Mouse (Mus musculus) neural tube, embryonic 11.5 days (tissue): ENCODE results near the gene Notch3. TPM values are rescaled to one million over a fixed set of nuclear protein-coding genes. Genes with fewer than 3 reads are reported as not detected.
"Not testable (repeated sequence)": the region's sequence is repeated elsewhere in the genome, so short reads cannot be mapped to it uniquely, and the experiment has no call there.

ENCODE experiments used
- ATAC-seq: fragments of 200-750 bp; cut with Nextera tagmentation; 2 replicates; pipeline ENCODE4 v1.8.0; 2017; ENCODE audit warnings: moderate number of reproducible peaks, mild to moderate bottlenecking, moderate TSS enrichment, moderate library complexity; ENCODE audit not compliant: insufficient read depth, low FRiP score, low TSS enrichment
- DNase-seq: peaks from one replicate; pipeline ENCODE4 v3.0.0-alpha.2; 2015; ENCODE audit warnings: low spot score
- H3K27ac ChIP-seq: fragments of 300-500 bp; sonication (generic); 2 replicates; pipeline ENCODE4 v1.5.1; 2014; ENCODE audit warnings: low read depth, mild to moderate bottlenecking, low read length
- H3K27me3 ChIP-seq: fragments of 300-500 bp; sonication (generic); 2 replicates; pipeline ENCODE4 v1.6.1; 2014; ENCODE audit warnings: mild to moderate bottlenecking, low read length, mixed read lengths; ENCODE audit not compliant: control insufficient read depth, insufficient read depth
- H3K36me3 ChIP-seq: fragments of 300-500 bp; sonication (generic); 2 replicates; pipeline ENCODE4 v1.6.1; 2014; ENCODE audit warnings: mild to moderate bottlenecking, low read length, moderate library complexity, mixed read lengths; ENCODE audit not compliant: control insufficient read depth, insufficient read depth
- H3K4me1 ChIP-seq: fragments of 300-500 bp; sonication (generic); 2 replicates; pipeline ENCODE4 v1.6.1; 2014; ENCODE audit warnings: low read length, mixed read lengths; ENCODE audit not compliant: control insufficient read depth, insufficient read depth
- H3K4me2 ChIP-seq: fragments of 300-500 bp; sonication (generic); 2 replicates; pipeline ENCODE4 v1.6.1; 2014; ENCODE audit warnings: low read depth, mild to moderate bottlenecking, moderate library complexity
- H3K4me3 ChIP-seq: fragments of 300-500 bp; sonication (generic); 2 replicates; pipeline ENCODE4 v1.5.1; 2014; ENCODE audit warnings: low read depth, low read length
- H3K9ac ChIP-seq: fragments of 300-500 bp; sonication (generic); 2 replicates; pipeline ENCODE4 v1.6.1; 2014; ENCODE audit warnings: mild to moderate bottlenecking, low read length
- H3K9me3 ChIP-seq: fragments of 300-500 bp; sonication (generic); 2 replicates; pipeline ENCODE4 v1.6.1; 2016; ENCODE audit warnings: low read length; ENCODE audit not compliant: control insufficient read depth
- WGBS: fragments of 180-500 bp; shearing (Covaris S2); extraction: QIAGEN DNeasy Blood & Tissue Kit; methylation state at CpG from one replicate; pipeline ENCODE4 v1.1.7; 2014; 5-methylcytosine and 5-hydroxymethylcytosine counted together
- polyA plus RNA-seq: library from polyadenylated mRNA; unstranded; fragments of >200 nt; fragmentation: Nextera tagmentation; extraction: Ambion mirVana; gene quantifications from 2 replicates; pipeline ENCODE4 v1.2.1, GENCODE M21; 2014

The Notch3 gene
- polyA plus RNA-seq, 1 experiment from 2014 or later: 19.1 TPM

DNA sequence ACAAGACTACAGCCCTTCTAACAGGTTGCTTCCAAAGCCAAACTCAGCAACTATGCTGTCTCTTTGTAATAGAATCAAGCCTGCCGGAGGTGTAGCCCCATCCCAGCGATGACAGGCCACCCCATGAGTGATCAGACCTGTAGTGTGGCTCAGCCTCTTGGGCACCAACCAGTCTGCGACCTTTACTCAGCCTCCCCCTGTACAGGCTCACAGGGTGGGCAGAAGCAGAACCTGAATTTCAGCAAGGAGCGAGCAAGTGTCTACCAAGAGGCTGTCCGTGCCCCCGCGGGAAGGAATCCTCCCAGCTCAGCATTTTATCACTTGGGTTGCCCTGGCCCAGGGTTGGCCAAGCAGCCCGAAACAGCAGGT is 67.1 kb downstream of the Notch3 start:
- 0 out of 2 replicates have a peak, but pooled peaks cover 2% of the 10 kb centered on the region for H3K4me1 ChIP-seq
- peak overlapping the region; percentile 87 for H3K4me2 ChIP-seq
- no peak for DNase-seq
- H3K4me3 ChIP-seq: peak overlapping the region; percentile 37
- H3K27ac ChIP-seq: no peak overlapping the region
- peak overlapping the region; percentile 56 for H3K9ac ChIP-seq
- peaks cover 12% of the 10 kb centered on the region; the same call in 1 of the 2 replicates for H3K27me3 ChIP-seq
- no peaks in the 10 kb centered on the region for H3K9me3 ChIP-seq
- WGBS: 31% methylated on average over 8 of the region's 8 CpGs
- peak; percentile 50; the same call in 1 of the 2 replicates for ATAC-seq
- H3K36me3 ChIP-seq: no peaks in the 10 kb centered on the region

GRCm38 (mm10) chr17:32098905-32099304 is 67.7 kb downstream of the Notch3 start:
- not testable (repeated sequence) for H3K4me2 ChIP-seq, DNase-seq, H3K4me1 ChIP-seq, H3K27ac ChIP-seq, H3K9me3 ChIP-seq, H3K9ac ChIP-seq, ATAC-seq, H3K36me3 ChIP-seq, H3K4me3 ChIP-seq
- H3K27me3 ChIP-seq: peaks cover 12% of the 10 kb centered on the region; the same call in 1 of the 2 replicates
- 90% methylated on average over 6 of the region's 6 CpGs for WGBS

DNA sequence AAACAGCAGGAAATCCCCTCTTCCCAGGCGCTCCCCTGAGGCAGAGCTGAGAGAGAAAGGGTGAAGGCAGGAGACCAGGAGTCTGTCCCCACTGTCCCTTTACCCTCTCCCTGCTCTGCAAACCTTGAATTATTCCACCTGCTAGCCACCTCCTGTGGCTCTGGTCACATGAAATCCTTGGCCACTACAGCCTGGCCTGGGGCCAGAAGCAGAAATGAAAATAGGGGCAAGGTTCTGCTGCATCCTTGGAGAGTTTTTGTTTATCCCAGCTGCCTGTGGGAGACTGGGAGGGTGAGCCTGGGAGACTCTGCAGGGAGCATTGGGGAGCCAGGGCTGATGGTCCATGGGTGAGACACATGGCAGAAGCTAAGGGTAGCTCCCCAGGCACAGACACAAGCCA is 69.0 kb downstream of the Notch3 start:
- Histone ChIP-seq H3K9ac (no peak overlapping the region), H3K27me3 (peaks cover 12% of the 10 kb centered on the region; the same call in 1 of the 2 replicates), H3K4me3 (no peak overlapping the region), H3K4me1 (0 out of 2 replicates have a peak, but pooled peaks cover 2% of the 10 kb centered on the region), H3K9me3 (no peaks in the 10 kb centered on the region), H3K27ac (no peak overlapping the region), H3K4me2 (no peak overlapping the region), H3K36me3 (no peaks in the 10 kb centered on the region)
- no peak for ATAC-seq
- no peak for DNase-seq
- 45% methylated on average over 1 of the region's 1 CpGs for WGBS

DNA sequence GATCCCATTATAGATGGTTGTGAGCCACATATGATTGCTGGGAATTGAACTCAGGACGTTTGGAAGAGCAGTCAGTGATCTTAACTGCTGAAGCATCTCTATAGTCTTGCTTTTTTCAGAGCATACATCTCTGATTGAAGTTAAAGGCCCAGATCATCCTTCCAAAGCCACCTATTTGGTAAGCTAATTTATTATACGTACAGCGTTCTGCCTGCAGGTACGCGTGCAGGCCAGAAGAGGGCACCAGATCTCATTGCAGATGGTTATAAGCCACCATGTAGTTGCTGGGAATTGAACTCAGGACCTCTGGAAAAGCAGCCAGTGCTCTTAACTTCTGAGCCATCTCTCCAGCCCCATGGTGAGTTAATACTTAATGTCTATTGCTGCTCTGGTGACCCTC is 73.8 kb downstream of the Notch3 start:
- Histone ChIP-seq H3K4me1 (peaks cover 5% of the 10 kb centered on the region; the same call in 1 of the 2 replicates), H3K36me3 (no peaks in the 10 kb centered on the region), H3K9me3 (no peaks in the 10 kb centered on the region), H3K27me3 (no peaks in the 10 kb centered on the region), H3K27ac (no peak overlapping the region), H3K4me3 (no peak overlapping the region), H3K9ac (no peak overlapping the region), H3K4me2 (no peak overlapping the region)
- ATAC-seq: no peak
- DNase-seq: no peak
- 87% methylated on average over 5 of the region's 5 CpGs for WGBS

DNA sequence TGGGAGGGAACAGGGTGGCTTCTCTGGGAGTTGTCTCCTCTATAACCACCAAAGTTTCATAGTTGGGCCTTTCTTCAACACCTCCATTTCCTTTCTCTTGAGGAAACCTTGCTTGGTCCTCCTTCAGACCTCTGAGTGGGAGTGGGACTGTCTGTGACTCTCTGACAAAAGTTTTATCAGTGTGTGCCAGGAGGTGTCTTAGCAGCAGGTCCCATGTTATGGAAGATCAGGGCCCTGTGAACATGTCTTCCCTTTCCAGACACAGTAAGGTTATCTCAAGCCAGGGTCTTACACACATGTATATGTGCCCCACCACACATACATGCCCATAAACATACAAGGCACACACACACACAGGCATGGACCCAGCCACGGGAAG is 74.4 kb downstream of the Notch3 start:
- Histone ChIP-seq H3K4me2 (no peak overlapping the region), H3K9ac (no peak overlapping the region), H3K4me3 (no peak overlapping the region), H3K27ac (no peak overlapping the region), H3K4me1 (peaks cover 5% of the 10 kb centered on the region; the same call in 1 of the 2 replicates), H3K36me3 (no peaks in the 10 kb centered on the region), H3K27me3 (no peaks in the 10 kb centered on the region), H3K9me3 (no peaks in the 10 kb centered on the region)
- DNase-seq (no peak), ATAC-seq (no peak)
- WGBS: 89% methylated on average over 1 of the region's 1 CpGs

GRCm38 (mm10) chr17:32091364-32092240 is 75.0 kb downstream of the Notch3 start:
- H3K27ac ChIP-seq, H3K36me3 ChIP-seq, H3K4me1 ChIP-seq, H3K9me3 ChIP-seq, H3K27me3 ChIP-seq: not testable (repeated sequence)
- WGBS: 8% methylated on average over 13 of the region's 16 CpGs
- peak; percentile 88 for DNase-seq
- Histone ChIP-seq H3K4me3 (peak overlapping the region; percentile 0; the same call in 1 of the 2 replicates), H3K9ac (peak overlapping the region; percentile 46; the same call in 1 of the 2 replicates), H3K4me2 (peak overlapping the region; percentile 33)
- ATAC-seq: peak; percentile 83

GRCm38 (mm10) chr17:32091032-32091363 is 75.7 kb downstream of the Notch3 start:
- Histone ChIP-seq H3K36me3 (no peaks in the 10 kb centered on the region), H3K27ac (peak overlapping the region; percentile 46; the same call in 1 of the 2 replicates), H3K9me3 (no peaks in the 10 kb centered on the region), H3K9ac (peak overlapping the region; percentile 46; the same call in 1 of the 2 replicates), H3K4me2 (peak overlapping the region; percentile 33), H3K27me3 (no peaks in the 10 kb centered on the region), H3K4me1 (peaks cover 5% of the 10 kb centered on the region; the same call in 1 of the 2 replicates), H3K4me3 (peak overlapping the region; percentile 0; the same call in 1 of the 2 replicates)
- peak; percentile 34 for DNase-seq
- peak; percentile 45 for ATAC-seq
- WGBS: 13% methylated on average over 1 of the region's 1 CpGs

DNA sequence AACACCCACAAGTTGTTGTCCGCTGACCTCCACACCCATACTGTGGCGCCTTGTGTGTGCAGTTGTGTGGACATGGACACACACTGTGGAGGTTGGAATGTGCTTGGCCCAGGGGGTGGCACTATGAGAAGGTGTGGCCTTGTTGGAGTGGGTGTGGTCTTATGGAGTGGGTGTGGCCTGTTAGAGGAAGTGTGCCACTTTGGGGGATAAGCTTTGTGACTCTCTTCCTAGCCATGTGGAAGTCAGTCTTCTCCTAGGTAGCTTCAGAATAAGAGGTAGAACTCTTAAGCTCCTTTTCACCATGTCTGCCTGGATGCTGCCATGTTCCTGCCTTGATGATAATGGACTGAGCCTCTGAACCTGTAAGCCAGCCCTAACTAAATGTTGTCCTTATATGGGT is 79.6 kb downstream of the Notch3 start:
- WGBS: 89% methylated on average over 2 of the region's 2 CpGs
- no peaks in the 10 kb centered on the region for H3K36me3 ChIP-seq
- no peak overlapping the region for H3K4me3 ChIP-seq
- DNase-seq (no peak), ATAC-seq (no peak)
- peaks cover 5% of the 10 kb centered on the region; the same call in 1 of the 2 replicates for H3K4me1 ChIP-seq
- H3K4me2 ChIP-seq: no peak overlapping the region
- no peak overlapping the region for H3K27ac ChIP-seq
- H3K9me3 ChIP-seq: no peaks in the 10 kb centered on the region
- H3K27me3 ChIP-seq: no peaks in the 10 kb centered on the region
- no peak overlapping the region for H3K9ac ChIP-seq

- H3K27me3 ChIP-seq: no peaks in the 10 kb centered on the region
- no peak for DNase-seq
- H3K36me3 ChIP-seq: no peaks in the 10 kb centered on the region
- H3K4me2 ChIP-seq: no peak overlapping the region
- no peaks in the 10 kb centered on the region for H3K4me1 ChIP-seq
- H3K27ac ChIP-seq: no peak overlapping the region
- no peaks in the 10 kb centered on the region for H3K9me3 ChIP-seq
- H3K9ac ChIP-seq: no peak overlapping the region
- H3K4me3 ChIP-seq: no peak overlapping the region
- no peak for ATAC-seq
- WGBS: 96% methylated on average over 2 of the region's 2 CpGs
Measured at GRCm38 (mm10) chr17:32083351-32083750, 83.3 kb downstream of the Notch3 start.
